Mouse (Mus musculus): Measurements from ENCODE around the gene Gna14.

The Gna14 gene

GRCm38 (mm10) chr19:16593256-16593974 is 157.9 kb downstream of the Gna14 start:
- no peak for DNase-seq (ENCODE audit: low read depth, low spot score)

DNA sequence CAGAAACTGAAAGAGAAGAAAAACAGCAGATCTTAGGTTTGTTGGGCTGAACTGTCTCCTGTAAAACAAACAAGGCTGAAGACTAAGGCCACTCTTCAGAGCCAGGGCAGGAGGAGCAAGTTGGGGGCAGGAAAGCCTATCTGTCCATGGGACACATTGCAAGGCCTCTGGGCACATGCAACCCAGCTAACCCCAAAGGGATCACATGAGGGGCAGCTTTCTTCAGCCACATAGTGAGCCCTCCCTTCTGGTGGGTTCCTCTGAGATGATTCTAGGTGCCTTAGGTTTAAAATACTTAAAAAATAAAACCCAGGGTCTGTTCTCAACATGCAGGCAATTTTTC is 158.4 kb downstream of the Gna14 start:
- no peak for DNase-seq (ENCODE audit: low read depth, low spot score)

GRCm38 (mm10) chr19:16597216-16597615 is 161.7 kb downstream of the Gna14 start:
- no peak for DNase-seq (ENCODE audit: low read depth, low spot score)

DNA sequence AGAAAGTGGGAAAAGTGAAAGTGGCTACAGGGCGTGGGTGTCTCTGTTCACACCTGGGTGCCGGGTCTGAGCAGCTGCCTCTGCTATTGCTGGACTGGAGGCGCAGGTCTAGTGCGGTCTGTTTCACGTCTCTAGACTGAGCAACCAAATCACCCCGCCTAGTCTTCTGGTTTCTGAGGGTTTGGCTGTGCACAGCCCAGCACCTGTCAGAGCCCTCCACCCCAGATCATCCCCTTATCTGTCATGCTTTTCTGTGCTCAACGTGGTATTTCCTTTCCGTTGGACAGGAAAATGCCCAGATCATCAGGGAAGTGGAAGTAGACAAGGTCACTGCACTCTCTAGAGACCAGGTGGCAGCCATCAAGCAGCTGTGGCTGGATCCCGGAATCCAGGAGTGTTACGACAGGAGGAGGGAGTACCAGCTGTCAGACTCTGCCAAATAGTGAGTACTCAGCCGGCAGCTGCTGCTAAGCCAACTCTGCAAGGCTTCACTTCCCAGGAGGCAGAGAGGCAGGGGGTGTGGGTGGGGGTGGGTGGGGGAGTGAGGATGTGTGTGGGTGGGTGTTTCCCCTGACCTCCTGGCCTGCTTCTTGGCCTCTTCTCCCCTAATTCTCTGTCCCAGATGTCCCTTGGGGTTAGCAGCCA is 163.2 kb downstream of the Gna14 start:
- peak; percentile 18 for DNase-seq (ENCODE audit: low read depth, low spot score)

- DNase-seq (ENCODE audit: low read depth, low spot score) = peak; percentile 85
These were observed 163.9 kb downstream of the Gna14 start for GRCm38 (mm10) chr19:16599298-16599970.

- DNase-seq (ENCODE audit: low read depth, low spot score) = peak; percentile 64
These were observed 166.5 kb downstream of the Gna14 start for GRCm38 (mm10) chr19:16602026-16602425.

GRCm38 (mm10) chr19:16607634-16608033 is 172.1 kb downstream of the Gna14 start:
- no peak for DNase-seq (ENCODE audit: low read depth, low spot score)

- no peak for DNase-seq (ENCODE audit: low read depth, low spot score)
These were observed 187.6 kb downstream of the Gna14 start for GRCm38 (mm10) chr19:16623154-16623553.

DNA sequence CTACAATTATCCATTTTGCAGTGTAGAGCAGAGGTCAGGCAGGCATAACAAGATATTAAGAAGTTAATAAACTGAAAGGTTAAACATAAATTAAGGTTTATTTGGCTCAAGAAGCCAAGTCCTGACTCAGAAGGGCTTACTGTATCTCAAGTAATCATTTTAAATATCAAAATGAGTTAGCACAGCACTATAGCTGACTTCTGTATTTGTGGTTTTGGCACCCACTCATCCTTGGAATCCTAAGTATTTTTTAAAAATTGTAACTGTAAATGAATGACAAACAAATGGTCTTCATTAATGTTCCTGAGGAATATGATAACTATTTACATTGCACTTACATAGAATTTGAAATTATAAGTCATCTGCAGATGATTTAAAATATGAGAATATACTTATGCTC is 189.4 kb downstream of the Gna14 start:
- no peak for DNase-seq (ENCODE audit: low read depth, low spot score)

GRCm38 (mm10) chr19:16625610-16626395 is 190.2 kb downstream of the Gna14 start:
- peak; percentile 91 for DNase-seq (ENCODE audit: low read depth, low spot score)

All from ES-CJ7 (cell line).